Mouse (Mus musculus) CH12.LX (cell line): ENCODE results near the gene Creb3.

Source experiments
- CTCF ChIP-seq, 2 experiments: IDR thresholded peaks in 1 of 2; conservative IDR thresholded peaks in 1 of 2; 2 replicates each; pipeline ENCODE4 v1.5.1; 2011 to 2012; ENCODE audit warnings: low read depth in 2 of 2, low read length in 2 of 2, improper control_type of control experiment in 1 of 2, inconsistent platforms in 1 of 2, mild to moderate bottlenecking in 1 of 2, moderate library complexity in 1 of 2
- E2F4 ChIP-seq: IDR thresholded peaks from 2 replicates; pipeline ENCODE4 v1.6.1; 2011; ENCODE audit warnings: low read depth, low read length, improper control_type of control experiment; ENCODE audit not compliant: insufficient replicate concordance
- EP300 ChIP-seq: IDR thresholded peaks from 2 replicates; pipeline ENCODE4 v1.6.1; 2011; ENCODE audit warnings: low read length, improper control_type of control experiment
- KAT2A ChIP-seq: IDR thresholded peaks from 2 replicates; pipeline ENCODE4 v1.6.1; 2012; ENCODE audit warnings: low read length, improper control_type of control experiment, inconsistent platforms; ENCODE audit not compliant: insufficient replicate concordance
- MYC ChIP-seq: IDR thresholded peaks from 2 replicates; pipeline ENCODE4 v1.6.1; 2011; ENCODE audit warnings: low read depth, mild to moderate bottlenecking, improper control_type of control experiment, low read length
- POLR2A ChIP-seq: IDR thresholded peaks from 2 replicates; pipeline ENCODE4 v1.6.1; 2011; ENCODE audit warnings: low read depth, mild to moderate bottlenecking, improper control_type of control experiment, low read length
- POLR2AphosphoS2 ChIP-seq: IDR thresholded peaks from 2 replicates; pipeline ENCODE4 v1.6.1; 2011; ENCODE audit warnings: low read depth, low read length, improper control_type of control experiment
- UBTF ChIP-seq: IDR thresholded peaks from 2 replicates; pipeline ENCODE4 v1.6.1; 2012; ENCODE audit warnings: low read depth, mild to moderate bottlenecking, inconsistent platforms, low read length, improper control_type of control experiment, moderate library complexity

DNA sequence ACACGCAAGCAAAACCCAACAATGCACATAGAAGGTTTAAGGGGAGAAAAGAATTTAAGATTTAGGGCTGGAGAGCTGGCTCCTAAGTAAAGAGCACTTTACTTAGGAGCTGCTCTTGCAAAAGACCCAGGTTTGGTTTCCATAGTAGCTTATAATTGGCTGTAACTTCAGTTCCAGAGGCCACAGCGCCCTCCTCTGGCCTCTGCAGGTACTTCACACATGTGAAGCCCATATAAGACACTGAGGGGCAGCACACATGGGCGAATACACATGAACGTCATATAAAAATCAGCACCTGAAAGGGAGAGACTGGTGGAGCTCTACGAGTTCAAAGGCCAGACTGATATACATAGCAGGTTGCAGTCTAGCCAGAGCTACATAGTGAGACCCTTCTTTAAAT is 34.3 kb upstream of the Creb3 start:
- TF ChIP-seq UBTF: no peak
- no peak for TF ChIP-seq KAT2A
- no peak for TF ChIP-seq POLR2AphosphoS2
- peak; percentile 27 to 56; a peak in 2 of 4 replicates for TF ChIP-seq CTCF (conservative IDR thresholded peaks at IDR 0.05 in 1 of 2, IDR thresholded peaks at IDR 0.05 in 1 of 2; ENCODE audit: low read depth in 2 of 2, low read length in 2 of 2)
- no peak for TF ChIP-seq POLR2A
- TF ChIP-seq E2F4: no peak
- no peak for TF ChIP-seq MYC
- TF ChIP-seq EP300: no peak
